Mouse (Mus musculus): ENCODE measurements around the gene Ppp1r12b. TPM values are rescaled to one million over a fixed set of nuclear protein-coding genes. Genes with fewer than 3 reads are reported as not detected.

Ppp1r12b gene
- polyA plus RNA-seq, 1 experiment from 2014 or later = 6.7 TPM

Other genes with a start within 250 kb of the Ppp1r12b start
- gene Ube2t, start 6.6 kb upstream of the Ppp1r12b start, polyA plus RNA-seq (2016; fragmentation: Nextera tagmentation; extraction: Ambion mirVana) = 47.8 and 62.8 TPM in 2 replicates
- 0.26 and 0.47 TPM in 2 replicates for gene Lgr6, start 149.3 kb upstream of the Ppp1r12b start, polyA plus RNA-seq (2016; fragmentation: Nextera tagmentation; extraction: Ambion mirVana)
- 1.7 and 2.7 TPM in 2 replicates for gene Ptpn7, start 176.8 kb upstream of the Ppp1r12b start, polyA plus RNA-seq (2016; fragmentation: Nextera tagmentation; extraction: Ambion mirVana)
- gene Arl8a, start 190.9 kb upstream of the Ppp1r12b start, polyA plus RNA-seq (2016; fragmentation: Nextera tagmentation; extraction: Ambion mirVana) = 61.1 and 95.3 TPM in 2 replicates
- not detected in 2 replicates for gene Gpr37l1, start 211.7 kb upstream of the Ppp1r12b start, polyA plus RNA-seq (2016; fragmentation: Nextera tagmentation; extraction: Ambion mirVana)